Mouse (Mus musculus) heart, adult 10 weeks (tissue): Measurements from ENCODE around the gene Tcirg1. TPM values are rescaled to one million over a fixed set of nuclear protein-coding genes. Genes with fewer than 3 reads are reported as not detected.

Source experiments
- polyA plus RNA-seq: library from polyadenylated mRNA; stranded (reverse); fragments of 350-450 nt; fragmentation: Illumina TruSeq; extraction: RNeasy Lipid Tissue Mini Kit (QIAGEN cat#74804); gene quantifications from one replicate; pipeline ENCODE4 v1.2.3, GENCODE M21; 2014; ENCODE audit warnings: low read depth, low replicate concordance

The Tcirg1 gene
- 21.1 TPM for polyA plus RNA-seq

GRCm38 (mm10) chr19:3906795-3907786 is at the start of gene Tcirg1:
Tcirg1 (minus strand) TSS chr19:3907133.

DNA sequence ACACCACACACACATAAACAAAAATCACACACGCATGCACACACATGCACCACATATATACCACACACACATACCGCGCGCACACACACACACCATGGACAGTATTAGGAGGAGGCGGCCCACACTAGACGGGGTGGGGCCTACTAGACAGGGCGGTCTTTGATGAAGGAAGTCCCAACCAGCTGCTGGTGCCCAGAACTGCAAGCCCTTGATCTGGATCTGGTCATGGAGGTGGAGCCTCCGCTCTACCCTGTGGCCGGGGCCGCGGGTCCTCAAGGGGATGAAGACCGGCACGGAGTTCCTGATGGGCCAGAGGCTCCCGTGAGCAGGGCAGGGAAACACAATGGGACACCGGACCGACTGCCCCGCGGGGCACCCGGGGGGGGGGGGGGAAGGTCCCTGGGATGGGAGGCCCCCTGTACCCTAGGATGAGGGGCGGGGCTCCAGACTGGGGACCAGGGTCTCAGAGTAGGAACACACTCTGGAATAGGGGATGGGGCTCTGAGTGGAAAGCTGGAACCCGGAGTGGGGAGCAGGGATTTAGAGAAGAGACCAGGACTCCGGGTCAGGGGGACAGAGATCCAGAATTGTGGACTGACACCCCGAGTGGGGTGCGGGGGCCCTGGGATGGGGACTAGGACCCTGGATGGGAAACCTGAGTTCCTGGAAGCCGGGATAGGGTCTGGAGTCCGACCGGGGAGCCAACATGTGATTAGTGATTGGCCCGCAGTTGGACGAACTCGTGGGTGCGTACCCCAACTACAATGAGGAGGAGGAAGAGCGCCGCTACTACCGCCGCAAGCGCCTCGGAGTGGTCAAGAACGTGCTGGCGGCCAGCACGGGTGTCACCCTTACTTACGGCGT is 28.3 kb upstream of the Tcirg1 start, which contains the start of gene Unc93b1:
Unc93b1 (plus strand) TSS at position 155 of the 864 bp plus-strand sequence.

GRCm38 (mm10) chr19:3929211-3929941 is 22.4 kb upstream of the Tcirg1 start, which contains the start of gene Aldh3b1:
Aldh3b1 (minus strand) TSS chr19:3929808.

DNA sequence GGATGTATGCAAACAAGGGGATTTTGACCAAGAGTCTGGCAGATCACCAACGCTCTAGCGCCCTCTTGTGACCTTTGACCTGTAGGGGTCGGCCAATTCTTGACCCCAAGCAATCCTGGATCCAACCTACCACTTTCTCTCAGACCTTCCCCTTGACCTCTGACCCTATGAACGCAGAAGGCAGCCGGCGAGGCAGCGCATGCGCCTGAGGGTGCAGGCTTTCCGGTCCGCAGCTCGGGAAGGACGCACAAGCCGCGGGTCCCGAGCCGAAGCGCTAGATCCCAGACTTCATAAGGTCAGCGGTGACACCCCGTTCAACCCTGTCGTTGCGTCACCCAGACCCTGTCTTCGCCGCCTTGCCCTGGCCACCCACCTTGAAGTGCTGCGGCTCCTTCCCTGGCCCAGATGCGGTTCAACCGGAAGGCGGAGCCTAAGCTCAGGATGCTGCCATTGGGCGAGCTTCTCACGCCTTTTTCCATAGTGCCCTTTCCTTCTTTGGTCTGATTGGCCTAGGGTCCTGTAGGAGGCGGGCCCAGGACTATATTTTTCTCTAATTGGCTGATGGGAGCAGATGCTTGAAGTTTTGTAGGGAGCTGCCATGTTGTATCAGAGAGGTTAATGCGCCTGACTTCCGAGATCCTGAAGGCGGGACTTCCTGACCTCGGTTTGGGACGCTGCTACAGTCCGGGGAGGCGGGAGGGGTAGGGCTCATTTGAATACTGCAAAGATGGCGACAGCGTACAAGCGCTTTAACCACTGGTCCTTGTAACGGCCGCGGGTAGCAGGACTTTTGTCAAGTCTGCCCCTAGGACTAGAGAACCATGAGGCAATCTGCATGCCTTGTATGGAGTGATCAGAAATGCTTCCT is 5.6 kb upstream of the Tcirg1 start, which contains the start of gene Ndufs8:
Ndufs8 (minus strand) TSS at position 438 of the 868 bp plus-strand sequence.

DNA sequence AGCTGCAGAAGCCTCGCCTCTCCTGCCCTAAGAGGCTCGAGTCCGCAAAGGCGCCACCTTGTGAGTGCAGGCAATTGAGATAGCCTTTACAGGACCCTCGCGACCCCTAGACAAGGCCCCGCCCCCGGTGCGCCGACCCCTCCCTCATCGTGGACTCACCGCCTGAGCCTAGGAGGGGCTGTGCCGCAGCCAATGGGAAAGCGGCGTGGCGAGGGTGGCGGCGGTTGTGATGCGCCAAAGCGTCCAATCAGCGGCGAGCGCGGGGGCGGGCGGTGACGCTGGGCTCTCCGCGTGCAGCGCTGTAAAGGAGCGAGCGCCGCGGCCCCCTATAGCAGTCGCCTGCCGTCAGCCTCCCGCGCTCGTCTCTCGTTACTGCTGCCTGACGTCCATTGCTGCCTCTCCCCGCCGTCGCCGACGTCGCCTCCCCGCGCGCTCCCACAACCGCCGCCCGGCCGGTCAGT is 55.4 kb downstream of the Tcirg1 start, which contains the start of gene Chka:
Chka (plus strand) TSS at position 272 of the 461 bp plus-strand sequence.

Other genes with a start within 250 kb of the Tcirg1 start
- 30.7 TPM for gene Lrp5, start 220.6 kb downstream of the Tcirg1 start, polyA plus RNA-seq
- 9.9 TPM for gene 1810055G02Rik, start 198.8 kb downstream of the Tcirg1 start, polyA plus RNA-seq
- gene Kmt5b, start 139.7 kb downstream of the Tcirg1 start, polyA plus RNA-seq = 22.8 TPM
- 10.1 TPM for gene Chka, start 55.4 kb downstream of the Tcirg1 start, polyA plus RNA-seq
- 561 TPM for gene Ndufs8, start 5.6 kb upstream of the Tcirg1 start, polyA plus RNA-seq
- gene Aldh3b1, start 22.7 kb upstream of the Tcirg1 start, polyA plus RNA-seq = 2.2 TPM
- gene Unc93b1, start 28.1 kb upstream of the Tcirg1 start, polyA plus RNA-seq = 19.0 TPM
- gene Aldh3b3, start 51.5 kb upstream of the Tcirg1 start, polyA plus RNA-seq = 2.3 TPM
- gene Aldh3b2, start 65.2 kb upstream of the Tcirg1 start, polyA plus RNA-seq = 0.37 TPM
- 51.1 TPM for gene Acy3, start 79.4 kb upstream of the Tcirg1 start, polyA plus RNA-seq
- gene Tbx10, start 85.6 kb upstream of the Tcirg1 start, polyA plus RNA-seq = not detected
- 167 TPM for gene Nudt8, start 93.4 kb upstream of the Tcirg1 start, polyA plus RNA-seq
- gene Gm49405, start 93.5 kb upstream of the Tcirg1 start, polyA plus RNA-seq = 9.5 TPM
- 265 TPM for gene Doc2g, start 96.2 kb upstream of the Tcirg1 start, polyA plus RNA-seq
- 979 TPM for gene Ndufv1, start 105.7 kb upstream of the Tcirg1 start, polyA plus RNA-seq
- 343 TPM for gene Gstp1, start 130.9 kb upstream of the Tcirg1 start, polyA plus RNA-seq
- 33.1 TPM for gene Gstp2, start 138.9 kb upstream of the Tcirg1 start, polyA plus RNA-seq
- not detected for gene Gstp3, start 152.4 kb upstream of the Tcirg1 start, polyA plus RNA-seq
- gene Cabp2, start 174.4 kb upstream of the Tcirg1 start, polyA plus RNA-seq = not detected
- 40.5 TPM for gene Cdk2ap2, start 190.0 kb upstream of the Tcirg1 start, polyA plus RNA-seq
- 21.9 TPM for gene Pitpnm1, start 192.9 kb upstream of the Tcirg1 start, polyA plus RNA-seq
- gene Aip, start 218.7 kb upstream of the Tcirg1 start, polyA plus RNA-seq = 71.4 TPM
- not detected for gene Gpr152, start 232.7 kb upstream of the Tcirg1 start, polyA plus RNA-seq
- gene Cabp4, start 236.9 kb upstream of the Tcirg1 start, polyA plus RNA-seq = not detected
- gene Coro1b, start 241.5 kb upstream of the Tcirg1 start, polyA plus RNA-seq = 54.9 TPM
- 1.1 TPM for gene Ptprcap, start 246.5 kb upstream of the Tcirg1 start, polyA plus RNA-seq